Mouse (Mus musculus) left cerebral cortex, adult 8-10 months (tissue): ENCODE measurements at regions not wholly inside any gene's neighbourhood (a gene's known extent, or its start where the extent isn't known, plus 50 kb on each side); places are given as distances from the start of the nearest gene placed in this dataset.
A peak's percentile ranks its signal among the peaks of the same experiment; 100 is the strongest.

Source experiments
- DNase-seq, 2 experiments: peaks; one replicate each; pipeline ENCODE4 v3.0.0; 2022; ENCODE audit warnings: low spot score in 2 of 2
- microRNA-seq, 2 experiments: library from miRNA; unstranded; fragments of <30 nt; microRNA quantifications; one replicate each; pipeline ENCODE4 v1.2.0; 2022

GRCm38 (mm10) chr2:94248948-94249347 is 91.2 kb upstream of the Hsd17b12 start:
- no peak for DNase-seq

GRCm38 (mm10) chr2:94246851-94247471 is 89.2 kb upstream of the Hsd17b12 start:
- DNase-seq, result peak in 1 of 2 experiments; percentile 82

- DNase-seq, result no peak
These were observed 88.4 kb upstream of the Hsd17b12 start for GRCm38 (mm10) chr2:94246180-94246611.

- DNase-seq, result peak; percentile 74 to 83
These were observed 87.7 kb upstream of the Hsd17b12 start for GRCm38 (mm10) chr2:94245305-94245959.

DNA sequence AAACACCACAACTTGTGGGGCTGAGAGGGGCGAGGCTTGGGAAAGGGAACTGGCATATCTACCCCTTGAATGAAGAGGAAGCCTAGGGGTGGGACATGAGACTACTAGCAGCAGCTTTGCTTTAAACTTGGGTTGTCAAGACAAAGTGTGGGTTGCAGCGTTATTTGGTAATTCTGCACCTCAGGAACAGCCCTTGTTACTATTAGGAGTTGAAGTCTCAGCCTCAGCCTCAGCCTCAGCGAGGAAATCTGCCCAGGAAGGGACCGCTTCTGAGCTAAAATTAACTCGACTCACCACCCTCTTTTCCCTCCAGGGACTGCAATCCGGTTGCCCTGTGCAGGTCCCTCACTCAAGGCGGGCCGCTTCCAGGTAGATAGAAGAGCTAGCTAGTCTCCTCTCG is 86.4 kb upstream of the Hsd17b12 start:
- no peak for DNase-seq

- peak in 1 of 2 experiments; percentile 69 for DNase-seq
These were observed 85.5 kb upstream of the Hsd17b12 start for GRCm38 (mm10) chr2:94243053-94243916.

- DNase-seq, result no peak
These were observed 84.8 kb upstream of the Hsd17b12 start for GRCm38 (mm10) chr2:94242406-94243052.

GRCm38 (mm10) chr2:94242051-94242397 is 84.3 kb upstream of the Hsd17b12 start:
- peak in 1 of 2 experiments; percentile 48 for DNase-seq

GRCm38 (mm10) chr2:94241301-94242050 is 83.7 kb upstream of the Hsd17b12 start:
- peak; percentile 59 to 82 for DNase-seq

DNA sequence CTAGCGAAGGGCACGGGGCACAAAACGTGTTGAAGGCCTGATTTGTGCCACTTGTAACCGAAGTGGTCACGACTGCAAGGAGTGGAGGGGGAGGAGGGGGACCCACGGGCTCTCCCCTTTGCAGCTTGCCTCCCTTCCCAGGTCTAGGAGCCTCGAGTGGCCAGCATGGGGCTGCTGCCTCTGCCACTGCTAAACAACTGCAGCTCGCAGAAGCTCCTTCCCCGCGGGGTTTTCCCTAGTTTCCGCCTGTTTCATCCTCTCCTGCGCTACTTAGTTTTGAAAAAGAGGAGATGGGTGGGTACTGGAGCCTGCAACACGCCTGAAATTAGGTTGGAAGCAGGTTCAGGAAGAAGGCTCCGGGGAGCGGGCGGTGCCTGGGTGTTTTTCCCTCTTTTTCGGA is 82.6 kb upstream of the Hsd17b12 start:
- DNase-seq, result no peak

DNA sequence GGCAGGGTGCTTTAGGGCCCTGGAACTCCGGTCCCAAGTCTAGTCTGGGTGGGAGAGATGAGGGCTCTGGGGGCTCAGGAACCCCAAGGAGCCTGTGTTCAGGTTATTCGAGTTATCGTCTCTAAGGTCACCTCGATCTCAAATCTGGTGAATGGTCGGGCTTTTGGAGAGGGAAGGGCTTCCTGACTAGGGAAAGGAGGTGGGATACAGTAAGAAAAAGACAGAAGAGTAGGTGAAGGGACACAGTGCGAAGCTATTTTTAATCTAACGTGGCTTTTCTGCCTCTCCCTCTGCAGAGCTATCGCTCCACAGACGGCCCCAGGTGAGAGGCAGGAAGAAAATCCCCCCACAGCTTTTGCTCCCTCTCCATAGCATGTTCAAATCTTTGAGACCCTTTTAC is 81.8 kb upstream of the Hsd17b12 start:
- DNase-seq, result no peak

GRCm38 (mm10) chr2:94236479-94236878 is 78.7 kb upstream of the Hsd17b12 start:
- no peak for DNase-seq

- DNase-seq, result no peak
These were observed 75.8 kb upstream of the Hsd17b12 start for GRCm38 (mm10) chr2:94233597-94233996.

- no peak for DNase-seq
These were observed 61.7 kb upstream of the Hsd17b12 start for GRCm38 (mm10) chr2:94219421-94219820.

DNA sequence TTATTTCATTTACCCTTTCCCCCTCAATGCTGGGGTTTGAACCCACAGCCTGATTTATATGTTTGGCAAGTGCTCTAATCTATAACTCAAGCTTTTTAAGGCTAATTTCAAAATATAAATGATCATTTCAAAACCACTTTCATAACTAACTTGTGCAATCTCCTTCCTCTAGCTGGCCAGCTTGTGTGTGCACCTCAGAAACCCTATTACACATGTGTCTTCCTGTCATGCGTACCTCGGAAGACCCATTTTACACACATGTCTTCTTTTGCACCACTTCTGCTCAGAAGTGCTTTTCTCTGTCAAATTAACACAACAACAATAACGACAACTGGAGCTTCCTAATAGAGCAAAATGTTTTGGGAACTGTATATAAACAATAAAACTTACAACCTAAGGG is 59.7 kb upstream of the Hsd17b12 start:
- no peak for DNase-seq

- DNase-seq, result no peak
These were observed 57.7 kb upstream of the Hsd17b12 start for GRCm38 (mm10) chr2:94215455-94215854.

Small RNAs in the stretch of these regions (microRNA-seq; reads per million reads assigned to microRNA genes)
- gene Mir129-2, result 3.5 to 8.8 reads per million in 2 experiments
- 0 reads per million in 2 experiments for gene Mir129b
